Comparison of ENCODE assay signal across 10 mouse cellular contexts in the genomic region with DNA sequence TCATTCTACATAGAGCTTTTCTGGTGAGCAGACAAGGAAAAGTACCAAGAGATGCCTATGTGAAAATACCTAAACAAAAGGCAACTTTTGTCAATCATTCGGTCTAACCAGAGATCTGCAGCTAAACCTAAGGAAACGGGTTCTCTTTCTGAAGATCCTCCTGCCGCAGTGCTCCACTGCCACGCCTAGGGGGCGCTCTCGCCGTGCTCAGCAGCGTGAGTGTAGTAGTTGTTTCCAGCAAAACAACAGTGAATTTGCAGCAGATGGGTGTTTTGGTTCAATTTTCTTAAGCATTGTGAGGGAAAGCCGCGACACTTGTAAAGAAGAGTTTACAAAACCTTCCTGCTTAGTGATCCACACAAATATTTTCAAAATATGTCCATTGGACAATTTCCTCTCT.
DNase-seq lines count a peak whose midpoint lies in the region; ATAC-seq lines count a peak whose summit lies in the region.
"Had no signal": no experiment of that assay in that cellular context is flagged by ENCODE, and none has a peak within 500 bp of the region (broad histone marks: within the 10 kb centered on the region; RNA-seq: fewer than 3 reads in every experiment).

No protein-coding gene starts in this region.

- no peak overlapping the region for H3K27ac ChIP-seq in hindbrain, embryonic 14.5 days
- no peak overlapping the region for H3K27ac ChIP-seq in limb, embryonic 10.5 days
- no peak overlapping the region for H3K27ac ChIP-seq in neural tube, embryonic 12.5 days
- H3K27ac ChIP-seq: limb, embryonic 15.5 days had no signal

- no peak overlapping the region for H3K4me3 ChIP-seq in hindbrain, embryonic 14.5 days (replicated peaks; ENCODE audit: low read length)
- H3K4me3 ChIP-seq in limb, embryonic 10.5 days = no peak overlapping the region
- H3K4me3 ChIP-seq in neural tube, embryonic 12.5 days = no peak overlapping the region
- H3K4me3 ChIP-seq: limb, embryonic 15.5 days had no signal

- H3K4me1 ChIP-seq in hindbrain, embryonic 14.5 days (replicated peaks; ENCODE audit: control insufficient read depth, insufficient read depth, low read length) = no peaks in the 10 kb centered on the region; the same call in 1 of the 2 replicates
- no peaks in the 10 kb centered on the region for H3K4me1 ChIP-seq in limb, embryonic 10.5 days
- peaks cover 4% of the 10 kb centered on the region; the same call in 1 of the 2 replicates for H3K4me1 ChIP-seq in neural tube, embryonic 12.5 days
- H3K4me1 ChIP-seq: limb, embryonic 15.5 days had no signal

- H3K9me3 ChIP-seq in hindbrain, embryonic 14.5 days (ENCODE audit: control insufficient read depth, low read length) = no peaks in the 10 kb centered on the region
- H3K9me3 ChIP-seq in limb, embryonic 10.5 days (replicated peaks) = no peaks in the 10 kb centered on the region
- no peaks in the 10 kb centered on the region for H3K9me3 ChIP-seq in neural tube, embryonic 12.5 days
- H3K9me3 ChIP-seq: limb, embryonic 15.5 days had no signal

- peak overlapping the region; percentile 49; the same call in 1 of the 2 replicates for H3K9ac ChIP-seq in hindbrain, embryonic 14.5 days
- no peak overlapping the region for H3K9ac ChIP-seq in neural tube, embryonic 12.5 days
- H3K9ac ChIP-seq: limb, embryonic 15.5 days had no signal

- H3K27me3 ChIP-seq in hindbrain, embryonic 14.5 days (ENCODE audit: control insufficient read depth, insufficient read depth, low read length) = no peaks in the 10 kb centered on the region
- H3K27me3 ChIP-seq in limb, embryonic 10.5 days (ENCODE audit: low read depth, poor library complexity, severe bottlenecking) = no peaks in the 10 kb centered on the region
- H3K27me3 ChIP-seq in neural tube, embryonic 12.5 days (replicated peaks) = no peaks in the 10 kb centered on the region
- H3K27me3 ChIP-seq: limb, embryonic 15.5 days had no signal

- intact Hi-C loops in heart, postnatal 25 days (cut with DNase I) = no loop called here

- no peak for ATAC-seq in hindbrain, embryonic 14.5 days (ENCODE audit: low FRiP score)
- 0 out of 2 replicates have a peak, but pooled peaks have one; percentile 56 for ATAC-seq in neural tube, embryonic 12.5 days (ENCODE audit: low FRiP score, low read depth)

- H3K36me3 ChIP-seq in hindbrain, embryonic 14.5 days (replicated peaks; ENCODE audit: control insufficient read depth, insufficient read depth) = no peaks in the 10 kb centered on the region
- no peaks in the 10 kb centered on the region for H3K36me3 ChIP-seq in limb, embryonic 10.5 days
- no peaks in the 10 kb centered on the region for H3K36me3 ChIP-seq in neural tube, embryonic 12.5 days
- H3K36me3 ChIP-seq: G1E; limb, embryonic 15.5 days had no signal

- peak overlapping the region; percentile 36 for H3K4me2 ChIP-seq in hindbrain, embryonic 14.5 days (replicated peaks)
- no peak overlapping the region for H3K4me2 ChIP-seq in neural tube, embryonic 12.5 days (replicated peaks)
- H3K4me2 ChIP-seq: limb, embryonic 15.5 days had no signal

- peak; percentile 5 to 42 for DNase-seq in heart, adult 18-20 months
- DNase-seq in heart, postnatal 25 days (ENCODE audit: low spot score) = no peak
- peak; percentile 59 for DNase-seq in adrenal gland, adult 2 months
- DNase-seq in embryo, embryonic 11 days = peak; percentile 73
- peak; percentile 88 for DNase-seq in hindbrain, embryonic 14.5 days (ENCODE audit: low spot score)
- peak; percentile 74 for DNase-seq in limb, embryonic 10.5 days (ENCODE audit: low spot score)
- peak; percentile 27 to 65 for DNase-seq in urinary bladder, postnatal 4 days (ENCODE audit: low spot score in 2 of 2)

- WGBS in hindbrain, embryonic 14.5 days = 8% methylated on average over 10 of the region's 10 CpGs
- WGBS in limb, embryonic 10.5 days = 13% methylated on average over 10 of the region's 10 CpGs
- WGBS in neural tube, embryonic 12.5 days = 15% methylated on average over 10 of the region's 10 CpGs
